8 mouse cellular contexts compared by ENCODE assay signal in genomic region chr14:47648218-47648617, GRCm38 (mm10). TPM values are rescaled to one million over a fixed set of nuclear protein-coding genes. Genes with fewer than 3 reads are reported as not detected.
DNase-seq lines count a peak whose midpoint lies in the region; ATAC-seq lines count a peak whose summit lies in the region.

Ktn1 (plus strand) TSS chr14:47648448.

- H3K27me3 ChIP-seq in kidney, embryonic 15.5 days: no peaks in the 10 kb centered on the region; the same call in 1 of the 2 replicates
- H3K27me3 ChIP-seq in limb, embryonic 11.5 days (ENCODE audit: control insufficient read depth, insufficient read depth, low read length): no peaks in the 10 kb centered on the region
- no peaks in the 10 kb centered on the region for H3K27me3 ChIP-seq in neural tube, embryonic 14.5 days (ENCODE audit: control insufficient read depth, insufficient read depth, low read length)

- peaks cover 20% of the 10 kb centered on the region for H3K4me1 ChIP-seq in kidney, embryonic 15.5 days
- H3K4me1 ChIP-seq in limb, embryonic 11.5 days (ENCODE audit: control insufficient read depth, insufficient read depth, low read length): peaks cover 4% of the 10 kb centered on the region; the same call in 1 of the 2 replicates
- peaks cover 7% of the 10 kb centered on the region for H3K4me1 ChIP-seq in neural tube, embryonic 14.5 days (ENCODE audit: control insufficient read depth, insufficient read depth, low read length)

- peak within 1 kb of the TSS; percentile 72 for H3K4me3 ChIP-seq in kidney, embryonic 15.5 days (replicated peaks)
- peak within 1 kb of the TSS; percentile 92 for H3K4me3 ChIP-seq in limb, embryonic 11.5 days (ENCODE audit: low read depth, low read length)
- H3K4me3 ChIP-seq in neural tube, embryonic 14.5 days (ENCODE audit: low read depth, low read length): peak within 1 kb of the TSS; percentile 99

- intact Hi-C loops in heart, postnatal 10 days (cut with DNase I): no loop called here

- peak within 1 kb of the TSS; percentile 64 for H3K4me2 ChIP-seq in kidney, embryonic 15.5 days
- peak within 1 kb of the TSS; percentile 75 for H3K4me2 ChIP-seq in limb, embryonic 11.5 days (ENCODE audit: low read depth, severe bottlenecking)
- peak within 1 kb of the TSS; percentile 78 for H3K4me2 ChIP-seq in neural tube, embryonic 14.5 days (ENCODE audit: low read depth, low read length)

- WGBS in kidney, embryonic 15.5 days: 44% methylated on average over 5 of the region's 5 CpGs
- WGBS in limb, embryonic 11.5 days: 56% methylated on average over 5 of the region's 5 CpGs
- 59% methylated on average over 5 of the region's 5 CpGs for WGBS in neural tube, embryonic 14.5 days

- no peaks in the 10 kb centered on the region for H3K9me3 ChIP-seq in kidney, embryonic 15.5 days (replicated peaks)
- H3K9me3 ChIP-seq in limb, embryonic 11.5 days (ENCODE audit: control insufficient read depth, low read length): no peaks in the 10 kb centered on the region
- H3K9me3 ChIP-seq in neural tube, embryonic 14.5 days (ENCODE audit: control insufficient read depth, low read length): no peaks in the 10 kb centered on the region

- H3K36me3 ChIP-seq in kidney, embryonic 15.5 days: no peaks in the 10 kb centered on the region
- no peaks in the 10 kb centered on the region for H3K36me3 ChIP-seq in limb, embryonic 11.5 days (ENCODE audit: control insufficient read depth, insufficient read depth, low read length)
- H3K36me3 ChIP-seq in neural tube, embryonic 14.5 days (ENCODE audit: control insufficient read depth, insufficient read depth, low read length): no peaks in the 10 kb centered on the region

- ATAC-seq in kidney, embryonic 15.5 days (replicated peaks; ENCODE audit: low FRiP score): no peak
- no peak for ATAC-seq in erythroblast, adult 5-6 weeks (replicated peaks; ENCODE audit: low FRiP score, poor library complexity, severe bottlenecking)
- no peak for ATAC-seq in limb, embryonic 11.5 days (ENCODE audit: insufficient number of reproducible peaks, low FRiP score, low TSS enrichment, low read depth)
- ATAC-seq in neural tube, embryonic 14.5 days (ENCODE audit: low read depth): no peak

- no peak for DNase-seq in kidney, postnatal 10 days
- DNase-seq in NIH3T3 (ENCODE audit: low read depth): peak; percentile 54
- no peak for DNase-seq in heart, postnatal 10 days
- DNase-seq in limb, embryonic 11.5 days (ENCODE audit: low spot score): peak; percentile 24
- no peak for DNase-seq in thymus, postnatal 36 days

- H3K27ac ChIP-seq in kidney, embryonic 15.5 days: peak within 1 kb of the TSS; percentile 94
- peak within 1 kb of the TSS; percentile 93 for H3K27ac ChIP-seq in limb, embryonic 11.5 days (replicated peaks; ENCODE audit: low read depth, low read length)
- peak within 1 kb of the TSS; percentile 85 for H3K27ac ChIP-seq in neural tube, embryonic 14.5 days (ENCODE audit: low read depth, low read length)

- H3K9ac ChIP-seq in kidney, embryonic 15.5 days: peak within 1 kb of the TSS; percentile 91
- peak within 1 kb of the TSS; percentile 97 for H3K9ac ChIP-seq in limb, embryonic 11.5 days (ENCODE audit: low read length)
- H3K9ac ChIP-seq in neural tube, embryonic 14.5 days (replicated peaks; ENCODE audit: low read depth, low read length): peak within 1 kb of the TSS; percentile 96

RNA-seq across cellular contexts. Expression of gene Ktn1, which starts in this region (rescaled TPM):
- 65.4 and 69.3 TPM in 2 replicates for polyA plus RNA-seq in kidney, embryonic 15.5 days (2015; fragmentation: Nextera tagmentation; extraction: Ambion mirVana)
- total RNA-seq in erythroblast, adult 5-6 weeks (2015; ENCODE audit: low replicate concordance): 7.3 and 48.0 TPM in 2 replicates
- 6.6 and 17.8 TPM in 2 replicates for total RNA-seq in erythroblast, adult 5-6 weeks (2017; ENCODE audit: low replicate concordance)
- 100 to 1,000 TPM; 146 to 167 TPM for total RNA-seq in heart, postnatal 10 days (2021)
- 70.6 and 75.0 TPM in 2 replicates for polyA plus RNA-seq in limb, embryonic 11.5 days (2014; fragmentation: Nextera tagmentation; extraction: Ambion mirVana)
- 88.7 and 93.6 TPM in 2 replicates for polyA plus RNA-seq in neural tube, embryonic 14.5 days (2014; fragmentation: Nextera tagmentation; extraction: Ambion mirVana)

Comparison
In these comparisons a context has a peak if more than half of its experiments do, and no peak if none do; other contexts are left out.
1. DNase-seq: peak in NIH3T3 (single experiment) and limb, embryonic 11.5 days (single experiment); none in kidney, postnatal 10 days (single experiment), heart, postnatal 10 days (0 of 2) and thymus, postnatal 36 days (0 of 2).
2. Peak in every context shown above with its lines, with median percentiles within 50 percentile points of each other: H3K27ac ChIP-seq, H3K4me2 ChIP-seq, H3K4me3 ChIP-seq and H3K9ac ChIP-seq.